Mouse (Mus musculus): ENCODE measurements around the gene Uqcc3. TPM values are rescaled to one million over a fixed set of nuclear protein-coding genes. Genes with fewer than 3 reads are reported as not detected.

Gene Uqcc3
- polyA plus RNA-seq (2014; fragmentation: Illumina TruSeq; extraction: RNeasy Lipid Tissue Mini Kit (QIAGEN cat#74804); ENCODE audit: low read depth, low replicate concordance), result 2.4 TPM

DNA sequence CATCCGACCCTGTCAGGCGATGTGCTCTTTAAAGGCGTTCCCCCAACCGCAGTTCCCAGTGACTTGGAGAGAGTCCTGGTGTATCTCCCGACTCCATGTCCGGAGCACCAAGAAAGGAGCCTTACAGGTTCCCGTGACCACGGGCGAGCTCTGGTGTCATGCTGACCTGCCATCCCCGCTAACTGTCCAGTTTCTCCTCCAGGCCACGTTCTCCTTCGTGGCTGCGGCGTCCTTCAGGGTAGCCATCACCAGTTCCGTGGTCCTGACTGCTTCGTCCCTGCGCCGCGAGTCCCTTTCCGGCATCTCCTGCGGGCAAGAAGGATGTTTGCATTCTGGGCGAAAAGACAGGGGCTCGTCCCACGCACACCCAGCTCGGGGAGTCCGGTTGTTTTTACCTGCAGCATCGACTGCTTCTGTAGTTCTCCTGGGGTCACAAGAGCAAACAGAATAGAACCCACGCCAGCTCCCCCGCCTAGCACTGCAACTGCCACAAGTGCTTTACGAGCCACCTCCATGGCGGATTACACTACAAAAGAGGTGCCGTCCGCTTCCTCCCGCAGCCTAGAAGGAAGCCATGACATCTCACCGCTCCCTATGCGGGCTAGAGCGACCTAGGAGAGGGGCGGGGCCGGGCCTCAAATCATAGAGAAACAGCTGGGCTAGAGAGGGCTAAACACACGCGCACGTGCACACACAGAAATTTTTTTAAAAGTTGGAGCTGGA is at the start of gene Uqcc3:
Gene Uqcc3, minus strand, starts transcription at position 613 of the 723 bp plus-strand sequence.

DNA sequence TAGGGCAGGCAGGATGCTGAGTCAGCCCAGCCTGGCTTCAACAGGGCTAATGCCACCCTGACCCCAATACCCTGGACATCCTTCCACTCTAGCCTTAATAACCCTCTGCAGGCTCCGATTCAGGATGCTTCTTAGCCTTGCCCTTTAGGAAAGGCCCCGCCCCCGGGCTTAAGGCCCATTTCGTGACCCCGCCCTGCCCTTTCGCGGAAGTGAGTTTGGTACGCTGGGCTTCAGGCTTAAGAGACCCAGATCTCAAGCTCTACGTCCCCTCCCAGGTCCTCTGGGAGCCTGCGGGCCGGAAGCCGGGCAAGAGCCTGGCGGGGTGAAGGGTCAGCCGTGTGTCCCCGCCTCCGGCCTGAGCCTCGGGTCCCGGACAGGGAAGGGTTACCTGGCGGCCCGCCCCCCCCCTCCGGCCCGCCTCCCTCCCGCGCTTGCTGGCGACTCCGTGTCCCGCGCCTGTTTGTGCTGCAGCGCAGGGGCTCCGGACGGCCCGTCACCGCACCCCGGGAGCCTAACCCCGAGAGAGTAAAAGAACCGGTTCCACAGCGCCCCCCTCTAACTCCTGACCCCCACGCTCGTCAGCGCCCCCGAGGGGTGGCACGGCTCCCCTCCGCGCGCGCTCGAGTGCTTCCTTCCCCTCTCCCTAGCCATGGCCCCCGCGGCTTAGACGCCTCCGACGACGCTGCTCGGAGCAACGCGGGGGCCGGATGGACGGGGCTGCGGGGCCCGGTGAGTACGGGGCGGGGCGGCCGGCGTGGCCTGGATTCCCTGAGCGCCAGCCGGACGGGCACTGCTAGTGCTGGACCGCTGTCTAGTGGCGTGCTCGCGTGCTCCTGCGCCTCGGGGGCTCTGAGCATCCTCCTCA is 48.7 kb upstream of the Uqcc3 start, which contains the start of the genes Rom1 and Eml3:
Gene Rom1, minus strand, starts transcription at position 133 of the 865 bp plus-strand sequence.
Gene Eml3, plus strand, starts transcription at position 329 of the 865 bp plus-strand sequence.

DNA sequence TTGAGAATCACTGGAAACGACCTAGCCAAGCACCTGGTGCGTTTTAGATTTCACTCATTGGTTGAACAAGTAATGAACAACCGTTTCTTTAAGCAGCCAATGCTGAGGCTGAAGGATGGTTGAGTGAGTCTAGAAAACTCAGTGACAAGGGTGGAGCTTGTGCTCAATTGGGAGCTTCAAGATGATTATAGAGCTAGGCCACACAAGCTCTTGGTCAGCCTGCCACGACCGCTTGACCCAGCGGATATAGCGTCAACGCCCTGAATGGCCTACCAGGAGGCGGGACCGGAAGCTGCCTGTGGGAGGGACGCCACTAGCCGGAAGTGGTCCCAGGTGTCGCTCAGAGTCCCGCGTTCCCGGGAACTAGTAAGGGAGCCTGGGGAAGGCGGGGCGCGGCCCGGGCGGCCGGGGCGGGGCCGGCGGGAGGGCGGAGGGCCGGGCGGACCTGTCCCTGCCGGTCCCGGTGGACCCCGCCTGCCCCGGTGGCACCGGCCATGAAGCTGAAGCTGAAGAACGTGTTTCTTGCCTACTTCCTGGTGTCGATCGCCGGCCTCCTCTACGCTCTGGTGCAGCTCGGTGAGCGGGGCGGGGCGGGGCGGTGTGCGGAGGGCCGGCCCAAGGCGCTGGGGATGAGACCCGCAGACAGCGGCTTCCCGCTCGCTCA is 39.5 kb upstream of the Uqcc3 start, which contains the start of gene B3gat3:
Gene B3gat3, plus strand, starts transcription at position 302 of the 664 bp plus-strand sequence.

DNA sequence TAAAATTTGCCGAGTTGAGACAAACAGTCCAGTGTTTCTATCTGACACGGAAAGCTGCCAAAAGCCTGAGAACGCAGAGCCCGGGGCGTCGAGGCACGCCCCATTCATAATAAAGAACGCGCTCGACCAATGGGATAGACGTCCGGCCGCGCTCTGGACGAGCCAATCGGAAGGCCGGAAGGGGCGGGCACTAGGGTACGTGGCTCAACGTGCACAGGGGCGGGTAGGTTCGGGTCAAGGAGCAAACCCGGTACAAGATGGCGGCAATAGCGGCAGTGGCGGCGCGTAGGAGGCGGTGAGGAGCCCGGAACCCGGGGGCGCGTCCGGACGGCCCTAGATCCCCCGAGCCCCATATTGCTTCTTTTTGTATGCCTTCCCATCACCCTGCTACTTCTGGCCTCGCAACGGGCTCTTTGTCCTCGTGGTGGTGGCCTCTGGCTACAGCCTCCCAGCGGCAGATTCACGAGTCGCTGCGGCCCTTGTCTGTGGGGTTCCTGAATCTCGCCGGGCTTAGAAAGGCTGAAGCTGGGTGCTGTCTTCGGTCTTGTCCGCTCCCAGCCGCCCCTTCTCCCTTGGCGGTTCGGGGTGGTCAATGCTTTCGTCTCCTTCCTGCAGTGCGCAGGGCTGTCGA is 17.3 kb upstream of the Uqcc3 start, which contains the start of gene Ganab:
Gene Ganab, plus strand, starts transcription at position 207 of the 631 bp plus-strand sequence.

DNA sequence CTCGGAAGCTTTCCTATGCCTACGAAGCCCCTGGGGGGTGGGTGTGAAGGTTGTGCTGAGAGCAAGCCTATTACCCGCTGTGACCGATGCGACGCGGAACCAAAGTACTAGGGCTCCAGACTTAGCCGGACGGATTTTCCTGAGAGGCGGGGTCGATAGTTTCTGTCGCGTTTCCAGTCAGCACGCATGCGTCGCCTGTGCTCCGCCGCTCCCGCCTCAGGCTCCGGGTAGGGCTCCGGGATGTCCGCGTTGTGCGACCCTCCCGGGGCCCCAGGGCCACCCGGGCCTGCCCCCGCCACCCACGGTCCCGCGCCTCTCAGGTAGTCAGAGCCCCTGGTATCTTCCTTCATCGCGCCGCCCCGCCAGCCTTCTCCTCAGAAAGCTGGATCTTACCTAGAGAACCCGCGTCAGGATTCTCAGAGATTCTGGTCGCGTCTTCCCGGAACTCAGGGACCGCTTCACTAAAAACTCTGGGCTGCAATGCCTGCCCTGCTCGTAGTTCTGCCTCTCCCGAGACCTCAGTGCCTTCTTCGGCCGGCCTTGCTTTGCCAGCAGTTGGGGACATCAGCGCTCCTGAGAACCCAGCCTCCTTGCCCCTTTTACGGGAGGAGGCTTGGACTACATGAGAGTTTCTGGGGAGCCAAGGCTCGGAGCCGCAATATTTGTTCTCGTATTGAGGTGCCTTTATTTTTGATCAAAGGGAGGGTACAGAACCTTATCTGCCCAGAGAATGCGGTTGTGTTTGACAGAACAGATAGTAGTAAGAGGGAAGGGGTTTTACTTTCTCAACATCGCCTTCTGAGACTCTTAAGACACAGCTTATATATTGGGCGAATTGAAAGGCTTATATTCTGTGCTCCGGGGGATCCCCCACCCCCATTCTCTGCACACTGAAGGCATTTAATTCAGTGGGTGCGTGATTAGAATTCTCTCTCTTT is 12.4 kb upstream of the Uqcc3 start, which contains the start of gene Ints5:
Gene Ints5, plus strand, starts transcription at position 177 of the 938 bp plus-strand sequence.

DNA sequence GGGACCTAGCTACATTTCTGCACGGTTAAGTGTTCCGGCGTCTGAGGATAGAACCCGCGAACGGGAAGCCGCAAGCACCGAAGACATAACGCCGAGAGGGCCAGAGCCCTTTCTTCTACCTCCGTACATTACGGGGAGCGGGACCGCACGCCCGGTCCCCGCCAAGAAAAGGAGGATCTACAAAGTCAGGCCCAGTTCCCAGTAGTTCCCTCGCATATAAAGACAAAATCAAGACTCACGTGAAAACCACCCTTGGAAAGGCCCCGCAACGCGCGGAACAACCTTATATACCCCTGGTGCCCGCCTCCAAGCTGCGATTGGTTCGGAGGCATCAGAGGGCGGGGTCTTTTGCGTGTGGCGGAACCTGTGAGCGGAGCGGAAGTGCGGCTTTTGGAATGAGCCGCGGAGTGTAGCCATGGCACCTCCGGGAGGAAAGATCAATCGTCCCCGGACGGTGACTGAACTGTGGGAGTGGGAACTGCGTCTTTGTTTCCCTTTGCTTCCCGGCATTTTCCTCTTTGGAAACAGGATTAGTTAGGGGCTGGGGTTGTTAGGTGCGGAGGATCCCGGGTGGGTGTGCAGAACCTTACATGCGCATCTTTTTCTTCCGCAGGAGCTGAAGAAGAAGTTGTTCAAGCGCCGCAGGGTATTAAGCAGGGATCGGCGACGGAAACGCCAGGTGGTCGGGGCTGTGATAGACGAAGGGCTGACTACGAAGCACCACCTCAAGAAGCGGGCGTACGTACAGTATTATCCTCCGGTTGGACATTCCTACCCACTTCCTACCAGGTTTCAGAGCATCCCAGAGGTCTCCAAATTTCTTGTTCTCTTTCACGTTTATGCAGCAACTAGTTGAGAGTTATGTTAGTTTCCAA is 8.0 kb upstream of the Uqcc3 start, which contains the start of the genes 1810009A15Rik and Gm49416:
Gene 1810009A15Rik, plus strand, starts transcription at position 343 of the 875 bp plus-strand sequence.
Gene Gm49416, plus strand, starts transcription at position 416 of the 875 bp plus-strand sequence.

DNA sequence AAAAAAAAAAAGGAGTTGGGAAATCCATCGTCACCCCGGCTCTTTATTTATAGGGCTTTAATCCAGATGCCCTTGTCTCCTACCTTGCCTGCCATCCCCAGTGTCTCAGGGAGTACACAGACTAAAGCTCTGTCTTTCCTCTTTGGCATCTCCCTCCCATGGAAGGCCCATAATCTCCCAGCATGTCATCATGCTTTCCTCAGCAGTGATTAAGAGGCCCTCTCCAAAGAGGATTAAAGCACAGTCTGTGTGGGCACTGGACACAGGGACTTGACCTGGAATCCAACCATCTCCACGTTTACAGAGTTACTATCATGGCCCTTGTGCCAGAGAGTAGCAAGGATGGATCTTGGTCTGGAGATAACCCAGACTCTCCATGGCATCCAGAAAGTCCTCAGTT is 2.9 kb upstream of the Uqcc3 start, which contains the start of the genes Lbhd1 and Gm49403:
Gene Lbhd1, plus strand, starts transcription at position 117 of the 400 bp plus-strand sequence.
Gene Gm49403, plus strand, starts transcription at position 315 of the 400 bp plus-strand sequence.

DNA sequence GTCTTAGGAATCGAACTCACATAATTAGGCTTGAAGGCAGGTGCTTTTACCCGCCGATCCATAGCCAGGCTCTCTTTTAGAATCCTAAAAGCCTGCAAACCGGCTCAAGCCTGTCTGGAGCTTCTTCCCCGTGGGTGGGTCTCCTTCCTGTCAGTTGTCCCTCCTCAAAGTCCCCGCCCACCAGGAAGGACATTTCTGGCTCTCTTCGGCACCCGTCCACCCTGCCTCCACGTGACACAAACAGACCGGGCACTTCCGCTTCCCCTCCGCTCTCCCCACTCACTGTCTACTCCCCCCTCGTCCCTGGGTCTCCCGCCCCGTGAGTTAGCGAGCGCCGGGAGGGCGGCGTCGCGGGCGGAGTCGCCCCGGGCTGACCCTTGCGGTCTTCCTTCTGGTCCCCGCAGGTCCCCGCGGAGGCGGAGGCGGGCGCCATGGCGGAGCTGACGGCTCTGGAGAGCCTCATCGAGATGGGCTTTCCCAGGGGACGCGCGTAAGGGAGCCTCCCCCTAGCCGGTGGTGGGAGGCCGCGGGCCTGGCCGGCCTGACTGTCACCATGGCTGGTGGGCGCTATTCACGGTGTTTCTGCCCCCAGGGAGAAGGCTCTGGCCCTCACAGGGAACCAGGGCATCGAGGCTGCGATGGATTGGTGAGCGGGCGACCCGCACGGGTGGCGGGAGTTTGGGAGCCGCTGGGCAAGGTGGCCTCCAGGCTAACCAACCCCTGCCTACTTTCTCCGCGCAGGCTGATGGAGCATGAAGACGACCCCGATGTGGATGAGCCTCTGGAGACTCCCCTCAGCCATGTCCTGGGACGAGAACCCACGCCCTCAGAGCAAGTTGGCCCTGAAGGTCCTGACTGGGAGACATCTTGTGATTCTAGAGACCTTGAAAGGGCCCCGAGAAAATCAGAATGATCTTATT is 9.2 kb downstream of the Uqcc3 start, which contains the start of gene Ubxn1:
Gene Ubxn1, plus strand, starts transcription at position 230 of the 920 bp plus-strand sequence.

DNA sequence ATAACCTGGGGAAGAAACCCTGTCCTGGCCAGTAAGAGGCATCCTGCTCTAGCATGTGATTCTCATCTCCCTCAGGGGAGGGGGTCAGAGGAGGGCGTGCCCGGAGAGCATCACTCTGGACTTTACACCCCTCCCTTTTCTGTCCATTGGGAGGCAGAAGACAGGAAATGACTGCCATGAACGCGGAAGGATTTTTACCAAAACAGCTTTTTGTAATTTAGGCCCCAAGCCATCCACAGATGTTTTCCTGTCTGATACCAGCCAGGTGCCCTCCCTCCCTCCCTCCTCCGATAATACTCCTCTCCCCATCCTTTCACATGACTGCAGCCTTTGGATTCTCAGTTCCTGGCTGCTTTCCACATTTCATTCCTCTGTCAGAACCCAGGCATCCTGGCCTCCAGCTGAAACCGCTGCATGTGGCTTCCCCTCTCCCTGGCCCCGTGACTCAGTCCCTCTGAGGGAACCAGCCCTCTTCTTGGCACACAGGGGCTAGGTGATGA is 30.3 kb downstream of the Uqcc3 start, which contains the start of gene Lrrn4cl:
Gene Lrrn4cl, plus strand, starts transcription at position 367 of the 500 bp plus-strand sequence.

DNA sequence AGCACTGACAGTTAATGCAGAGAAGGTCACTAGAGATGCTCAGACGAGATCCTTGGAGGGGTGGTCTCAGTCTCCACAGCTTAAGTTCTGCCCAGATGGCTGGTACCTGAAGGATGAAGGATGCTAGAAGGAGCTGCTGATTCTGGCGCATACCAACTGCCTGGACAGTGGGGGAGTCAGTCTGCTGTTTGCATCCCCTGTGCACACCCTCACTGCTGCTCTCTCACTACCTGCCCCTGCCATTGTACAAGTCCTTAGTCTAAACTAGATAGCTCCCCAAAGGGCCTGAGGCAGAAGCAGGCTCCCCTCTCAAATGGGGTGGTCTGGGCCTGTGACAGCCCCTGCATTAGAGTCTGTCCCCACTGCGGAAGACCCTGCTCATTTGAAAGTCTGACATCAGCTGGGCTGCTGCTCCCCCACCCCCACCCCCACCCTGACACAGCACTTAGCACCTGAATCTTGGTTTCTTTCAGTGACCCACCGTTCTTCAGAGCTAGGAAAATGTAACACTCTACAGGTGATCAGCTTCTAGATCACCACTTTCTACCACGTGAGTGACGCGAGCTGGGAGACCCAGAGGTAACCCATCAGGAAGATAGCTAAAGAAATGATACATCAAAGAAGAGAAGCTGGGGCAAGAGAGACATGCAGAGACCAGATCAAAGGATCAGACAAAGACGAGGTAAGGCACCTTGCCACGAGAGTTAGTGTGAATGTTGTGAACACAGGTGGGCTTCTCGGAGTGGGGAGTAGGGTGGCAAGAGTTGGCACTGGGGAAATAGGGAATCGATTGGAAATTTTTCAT is 41.4 kb downstream of the Uqcc3 start, which contains the start of gene Gng3:
Gene Gng3, minus strand, starts transcription at position 92 of the 805 bp plus-strand sequence.

DNA sequence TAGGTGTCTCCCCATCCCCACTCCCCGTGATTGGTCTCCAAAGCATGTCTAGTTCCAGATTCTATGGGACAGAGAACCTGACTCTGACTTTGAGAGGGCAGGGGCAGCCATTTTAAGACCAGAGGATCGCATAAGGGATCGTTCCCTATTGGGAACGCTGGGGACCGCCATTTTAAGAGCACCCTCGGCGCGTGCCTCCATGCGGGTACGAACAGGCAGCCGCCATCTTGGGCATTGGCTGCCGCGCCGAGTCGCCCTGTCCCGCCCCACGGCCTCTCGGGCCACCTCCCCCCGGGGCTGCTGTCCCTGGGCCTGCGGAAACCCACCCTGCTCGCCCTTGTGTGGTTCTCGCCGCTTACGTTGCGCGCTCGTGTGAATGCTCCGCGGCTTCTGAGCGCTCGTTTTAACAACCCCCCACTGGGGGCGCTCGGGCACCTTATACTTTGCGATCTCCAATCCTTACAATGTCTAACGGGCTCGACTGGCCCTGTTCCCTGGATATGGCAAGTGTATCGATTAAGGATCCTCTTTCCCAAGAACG is 43.4 kb downstream of the Uqcc3 start, which contains the start of gene Bscl2:
Gene Bscl2, plus strand, starts transcription at position 217 of the 541 bp plus-strand sequence.

Other genes starting within 250 kb of the Uqcc3 start
- not detected for gene Chrm1, start 217.1 kb downstream of the Uqcc3 start, polyA plus RNA-seq (2014; fragmentation: Illumina TruSeq; extraction: RNeasy Lipid Tissue Mini Kit (QIAGEN cat#74804); ENCODE audit: low read depth, low replicate concordance)
- 109 TPM for gene Slc3a2, start 157.6 kb downstream of the Uqcc3 start, polyA plus RNA-seq (2014; fragmentation: Illumina TruSeq; extraction: RNeasy Lipid Tissue Mini Kit (QIAGEN cat#74804); ENCODE audit: low read depth, low replicate concordance)
- gene Wdr74, start 145.1 kb downstream of the Uqcc3 start, polyA plus RNA-seq (2014; fragmentation: Illumina TruSeq; extraction: RNeasy Lipid Tissue Mini Kit (QIAGEN cat#74804); ENCODE audit: low read depth, low replicate concordance), result 12.8 TPM
- 11.7 TPM for gene 1700092M07Rik, start 140.2 kb downstream of the Uqcc3 start, polyA plus RNA-seq (2014; fragmentation: Illumina TruSeq; extraction: RNeasy Lipid Tissue Mini Kit (QIAGEN cat#74804); ENCODE audit: low read depth, low replicate concordance)
- gene Stx5a, start 139.5 kb downstream of the Uqcc3 start, polyA plus RNA-seq (2014; fragmentation: Illumina TruSeq; extraction: RNeasy Lipid Tissue Mini Kit (QIAGEN cat#74804); ENCODE audit: low read depth, low replicate concordance), result 48.6 TPM
- 182 TPM for gene Nxf1, start 123.8 kb downstream of the Uqcc3 start, polyA plus RNA-seq (2014; fragmentation: Illumina TruSeq; extraction: RNeasy Lipid Tissue Mini Kit (QIAGEN cat#74804); ENCODE audit: low read depth, low replicate concordance)
- gene Tmem223, start 109.9 kb downstream of the Uqcc3 start, polyA plus RNA-seq (2014; fragmentation: Illumina TruSeq; extraction: RNeasy Lipid Tissue Mini Kit (QIAGEN cat#74804); ENCODE audit: low read depth, low replicate concordance), result 4.5 TPM
- 14.4 TPM for gene Tmem179b, start 106.5 kb downstream of the Uqcc3 start, polyA plus RNA-seq (2014; fragmentation: Illumina TruSeq; extraction: RNeasy Lipid Tissue Mini Kit (QIAGEN cat#74804); ENCODE audit: low read depth, low replicate concordance)
- 3.2 TPM for gene Taf6l, start 94.5 kb downstream of the Uqcc3 start, polyA plus RNA-seq (2014; fragmentation: Illumina TruSeq; extraction: RNeasy Lipid Tissue Mini Kit (QIAGEN cat#74804); ENCODE audit: low read depth, low replicate concordance)
- gene Polr2g, start 82.3 kb downstream of the Uqcc3 start, polyA plus RNA-seq (2014; fragmentation: Illumina TruSeq; extraction: RNeasy Lipid Tissue Mini Kit (QIAGEN cat#74804); ENCODE audit: low read depth, low replicate concordance), result 51.5 TPM
- gene Zbtb3, start 78.4 kb downstream of the Uqcc3 start, polyA plus RNA-seq (2014; fragmentation: Illumina TruSeq; extraction: RNeasy Lipid Tissue Mini Kit (QIAGEN cat#74804); ENCODE audit: low read depth, low replicate concordance), result 5.3 TPM
- 14.5 TPM for gene Ttc9c, start 61.6 kb downstream of the Uqcc3 start, polyA plus RNA-seq (2014; fragmentation: Illumina TruSeq; extraction: RNeasy Lipid Tissue Mini Kit (QIAGEN cat#74804); ENCODE audit: low read depth, low replicate concordance)
- gene Hnrnpul2, start 60.9 kb downstream of the Uqcc3 start, polyA plus RNA-seq (2014; fragmentation: Illumina TruSeq; extraction: RNeasy Lipid Tissue Mini Kit (QIAGEN cat#74804); ENCODE audit: low read depth, low replicate concordance), result 45.8 TPM
- 0.76 TPM for gene AC129217.1, start 51.1 kb downstream of the Uqcc3 start, polyA plus RNA-seq (2014; fragmentation: Illumina TruSeq; extraction: RNeasy Lipid Tissue Mini Kit (QIAGEN cat#74804); ENCODE audit: low read depth, low replicate concordance)
- 360 TPM for gene Bscl2, start 43.5 kb downstream of the Uqcc3 start, polyA plus RNA-seq (2014; fragmentation: Illumina TruSeq; extraction: RNeasy Lipid Tissue Mini Kit (QIAGEN cat#74804); ENCODE audit: low read depth, low replicate concordance)
- 0.53 TPM for gene Gng3, start 41.7 kb downstream of the Uqcc3 start, polyA plus RNA-seq (2014; fragmentation: Illumina TruSeq; extraction: RNeasy Lipid Tissue Mini Kit (QIAGEN cat#74804); ENCODE audit: low read depth, low replicate concordance)
- 0.56 TPM for gene Lrrn4cl, start 30.2 kb downstream of the Uqcc3 start, polyA plus RNA-seq (2014; fragmentation: Illumina TruSeq; extraction: RNeasy Lipid Tissue Mini Kit (QIAGEN cat#74804); ENCODE audit: low read depth, low replicate concordance)
- 23.5 TPM for gene Ubxn1, start 9.4 kb downstream of the Uqcc3 start, polyA plus RNA-seq (2014; fragmentation: Illumina TruSeq; extraction: RNeasy Lipid Tissue Mini Kit (QIAGEN cat#74804); ENCODE audit: low read depth, low replicate concordance)
- gene Lbhd1, start 2.8 kb upstream of the Uqcc3 start, polyA plus RNA-seq (2014; fragmentation: Illumina TruSeq; extraction: RNeasy Lipid Tissue Mini Kit (QIAGEN cat#74804); ENCODE audit: low read depth, low replicate concordance), result 107 TPM
- gene Gm49403, start 3.0 kb upstream of the Uqcc3 start, polyA plus RNA-seq (2014; fragmentation: Illumina TruSeq; extraction: RNeasy Lipid Tissue Mini Kit (QIAGEN cat#74804); ENCODE audit: low read depth, low replicate concordance), result not detected
- gene 1810009A15Rik, start 7.9 kb upstream of the Uqcc3 start, polyA plus RNA-seq (2014; fragmentation: Illumina TruSeq; extraction: RNeasy Lipid Tissue Mini Kit (QIAGEN cat#74804); ENCODE audit: low read depth, low replicate concordance), result 35.7 TPM
- not detected for gene Gm49416, start 8.0 kb upstream of the Uqcc3 start, polyA plus RNA-seq (2014; fragmentation: Illumina TruSeq; extraction: RNeasy Lipid Tissue Mini Kit (QIAGEN cat#74804); ENCODE audit: low read depth, low replicate concordance)
- 0.32 TPM for gene Ints5, start 12.1 kb upstream of the Uqcc3 start, polyA plus RNA-seq (2014; fragmentation: Illumina TruSeq; extraction: RNeasy Lipid Tissue Mini Kit (QIAGEN cat#74804); ENCODE audit: low read depth, low replicate concordance)
- 30.6 TPM for gene Ganab, start 17.1 kb upstream of the Uqcc3 start, polyA plus RNA-seq (2014; fragmentation: Illumina TruSeq; extraction: RNeasy Lipid Tissue Mini Kit (QIAGEN cat#74804); ENCODE audit: low read depth, low replicate concordance)
- 2.5 TPM for gene B3gat3, start 39.5 kb upstream of the Uqcc3 start, polyA plus RNA-seq (2014; fragmentation: Illumina TruSeq; extraction: RNeasy Lipid Tissue Mini Kit (QIAGEN cat#74804); ENCODE audit: low read depth, low replicate concordance)
- 1.2 TPM for gene Rom1, start 48.4 kb upstream of the Uqcc3 start, polyA plus RNA-seq (2014; fragmentation: Illumina TruSeq; extraction: RNeasy Lipid Tissue Mini Kit (QIAGEN cat#74804); ENCODE audit: low read depth, low replicate concordance)
- gene Eml3, start 48.6 kb upstream of the Uqcc3 start, polyA plus RNA-seq (2014; fragmentation: Illumina TruSeq; extraction: RNeasy Lipid Tissue Mini Kit (QIAGEN cat#74804); ENCODE audit: low read depth, low replicate concordance), result 0.77 TPM
- 44.3 TPM for gene Mta2, start 61.0 kb upstream of the Uqcc3 start, polyA plus RNA-seq (2014; fragmentation: Illumina TruSeq; extraction: RNeasy Lipid Tissue Mini Kit (QIAGEN cat#74804); ENCODE audit: low read depth, low replicate concordance)
- gene Tut1, start 72.9 kb upstream of the Uqcc3 start, polyA plus RNA-seq (2014; fragmentation: Illumina TruSeq; extraction: RNeasy Lipid Tissue Mini Kit (QIAGEN cat#74804); ENCODE audit: low read depth, low replicate concordance), result 7.6 TPM
- gene Eef1g, start 86.1 kb upstream of the Uqcc3 start, polyA plus RNA-seq (2014; fragmentation: Illumina TruSeq; extraction: RNeasy Lipid Tissue Mini Kit (QIAGEN cat#74804); ENCODE audit: low read depth, low replicate concordance), result 146 TPM
- gene Ahnak, start 108.4 kb upstream of the Uqcc3 start, polyA plus RNA-seq (2014; fragmentation: Illumina TruSeq; extraction: RNeasy Lipid Tissue Mini Kit (QIAGEN cat#74804); ENCODE audit: low read depth, low replicate concordance), result 4.2 TPM
- gene Scgb1a1, start 207.0 kb upstream of the Uqcc3 start, polyA plus RNA-seq (2014; fragmentation: Illumina TruSeq; extraction: RNeasy Lipid Tissue Mini Kit (QIAGEN cat#74804); ENCODE audit: low read depth, low replicate concordance), result not detected